Mouse (Mus musculus): ENCODE data around the gene Aifm3.
"Not testable (repeated sequence)": the region's sequence is repeated elsewhere in the genome, so short reads cannot be mapped to it uniquely, and the experiment has no call there.

Gene Aifm3

GRCm38 (mm10) chr16:17499249-17499883 is 10.0 kb downstream of the Aifm3 start:
- no peak for DNase-seq (ENCODE audit: low spot score)

DNA sequence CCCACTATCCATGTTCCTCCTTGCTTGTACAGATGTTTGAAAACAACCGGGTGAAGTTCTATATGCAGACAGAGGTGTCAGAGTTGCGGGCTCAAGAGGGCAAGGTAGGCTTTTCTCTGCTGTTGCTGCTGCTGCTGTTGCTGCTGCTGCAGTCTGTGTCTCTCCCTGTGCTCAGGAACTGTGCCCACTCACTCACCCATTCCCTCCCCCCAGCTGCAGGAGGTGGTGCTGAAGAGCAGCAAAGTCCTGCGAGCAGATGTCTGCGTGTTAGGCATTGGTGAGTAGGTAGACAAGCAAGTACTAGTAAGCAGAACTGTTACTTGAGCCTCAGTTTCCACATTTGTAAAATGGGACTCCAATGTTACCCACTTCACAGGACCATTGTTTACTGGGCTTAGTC is 13.3 kb downstream of the Aifm3 start:
- no peak for DNase-seq (ENCODE audit: low spot score)

GRCm38 (mm10) chr16:17507018-17507552 is 17.7 kb downstream of the Aifm3 start:
- DNase-seq (ENCODE audit: low spot score) = no peak

DNA sequence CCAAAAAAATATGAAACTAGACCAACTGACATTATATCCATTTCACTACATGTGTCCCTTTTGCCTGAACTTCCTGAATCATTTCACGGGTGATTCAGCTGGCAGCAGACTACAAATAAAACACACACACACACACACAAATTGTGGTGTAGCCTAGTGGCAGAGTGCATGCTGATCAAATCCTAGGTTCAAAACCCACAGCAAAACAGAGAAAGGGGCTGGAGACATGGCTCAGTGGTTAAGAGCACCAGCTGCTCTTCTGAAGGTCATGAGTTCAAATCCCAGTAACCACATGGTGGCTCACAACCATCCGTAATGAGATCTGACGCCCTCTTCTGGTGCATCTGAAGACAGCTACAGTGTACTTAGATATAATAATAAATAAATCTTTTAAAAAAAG is 18.6 kb downstream of the Aifm3 start:
- DNase-seq (ENCODE audit: low spot score) = not testable (repeated sequence)

DNA sequence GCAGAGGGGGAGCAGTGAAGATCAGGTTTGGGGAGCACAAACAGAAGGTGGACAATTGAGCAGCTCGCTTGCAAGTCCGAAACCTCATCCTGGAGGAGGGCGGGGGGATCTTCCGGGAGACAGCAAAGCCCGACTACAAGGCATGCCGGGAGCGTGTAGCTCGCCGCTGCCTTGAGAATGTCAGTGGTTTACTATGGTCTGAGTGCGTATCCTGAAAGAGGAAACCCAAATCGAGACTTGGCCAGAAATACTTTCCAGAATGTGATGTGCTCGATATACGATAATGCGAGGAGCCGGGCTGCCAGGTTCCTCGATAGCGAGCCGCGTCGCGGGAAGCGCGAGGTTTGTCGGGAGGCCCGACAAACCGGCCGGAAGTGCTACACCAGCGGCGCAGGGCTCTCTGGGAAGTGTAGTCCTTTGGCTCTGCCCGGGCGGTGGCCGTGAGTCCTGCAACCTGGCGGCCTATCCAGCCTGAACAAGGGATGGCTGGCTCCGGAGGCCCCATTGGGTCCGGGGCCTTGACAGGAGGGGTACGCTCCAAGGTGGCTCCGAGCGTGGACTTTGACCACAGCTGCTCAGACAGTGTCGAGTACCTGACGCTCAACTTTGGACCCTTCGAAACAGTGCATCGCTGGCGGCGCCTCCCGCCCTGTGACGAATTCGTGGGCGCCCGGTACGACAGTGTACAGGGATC is 19.3 kb downstream of the Aifm3 start, which contains the start of gene Lztr1:
Lztr1 (plus strand) TSS at position 143 of the 694 bp plus-strand sequence.
- peak; percentile 89 for DNase-seq (ENCODE audit: low spot score)

DNA sequence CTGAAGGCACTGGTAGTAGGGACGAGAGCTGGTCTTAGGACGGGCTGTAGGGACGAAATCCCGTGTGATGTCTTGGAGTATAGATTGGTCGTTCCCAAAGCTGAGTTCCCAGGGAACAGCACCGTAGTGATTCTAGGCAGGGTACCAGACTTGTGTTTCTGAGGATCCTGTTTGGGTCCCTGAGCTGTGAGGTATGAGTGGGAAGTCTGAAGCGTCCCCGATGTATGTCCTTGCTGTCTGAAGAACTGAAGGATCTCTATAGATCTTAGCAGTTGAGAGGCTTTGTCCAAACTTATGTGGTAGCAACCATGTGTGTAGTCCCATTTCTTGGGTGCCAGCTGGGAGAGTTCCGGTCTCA is 19.8 kb downstream of the Aifm3 start:
- DNase-seq (ENCODE audit: low spot score) = no peak

DNA sequence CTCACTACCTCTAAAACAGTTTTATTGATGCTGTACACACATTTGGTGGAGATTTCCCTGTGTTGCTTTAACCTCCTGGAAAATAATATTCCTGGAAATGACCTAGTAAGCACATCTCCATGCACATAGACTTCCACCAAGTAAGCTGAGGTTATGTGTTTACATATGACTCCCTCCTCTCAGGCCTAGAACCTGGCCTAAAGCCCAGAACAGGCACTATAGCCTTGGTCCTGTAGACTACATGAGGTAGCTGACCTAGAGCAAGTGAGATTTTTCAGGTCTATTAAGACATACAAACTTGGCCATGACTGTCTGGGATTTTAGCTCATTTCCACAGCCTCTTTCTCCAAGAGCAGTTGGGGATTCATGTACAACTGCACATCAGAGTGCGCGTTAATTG is 20.7 kb downstream of the Aifm3 start:
- no peak for DNase-seq (ENCODE audit: low spot score)

DNA sequence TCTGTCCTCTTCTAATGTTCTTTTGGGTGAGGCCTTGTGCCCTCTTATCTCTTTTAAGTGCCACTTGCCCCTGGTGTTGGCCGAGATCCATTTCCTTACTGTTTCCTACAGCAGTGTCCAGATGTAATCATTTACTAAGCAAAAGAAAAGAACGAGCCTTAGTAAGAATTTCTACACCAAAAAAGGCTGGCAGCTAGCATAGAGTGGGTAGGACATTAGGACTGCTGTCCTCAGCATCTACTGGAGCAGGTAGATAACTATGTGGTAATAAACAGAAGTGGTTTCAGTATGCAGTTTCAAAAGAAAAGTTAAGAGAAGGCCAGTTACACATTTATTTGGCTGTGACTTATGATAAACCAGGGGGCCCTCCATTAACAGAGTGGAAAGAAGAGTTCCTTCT is 21.3 kb downstream of the Aifm3 start:
- DNase-seq (ENCODE audit: low spot score) = no peak

DNA sequence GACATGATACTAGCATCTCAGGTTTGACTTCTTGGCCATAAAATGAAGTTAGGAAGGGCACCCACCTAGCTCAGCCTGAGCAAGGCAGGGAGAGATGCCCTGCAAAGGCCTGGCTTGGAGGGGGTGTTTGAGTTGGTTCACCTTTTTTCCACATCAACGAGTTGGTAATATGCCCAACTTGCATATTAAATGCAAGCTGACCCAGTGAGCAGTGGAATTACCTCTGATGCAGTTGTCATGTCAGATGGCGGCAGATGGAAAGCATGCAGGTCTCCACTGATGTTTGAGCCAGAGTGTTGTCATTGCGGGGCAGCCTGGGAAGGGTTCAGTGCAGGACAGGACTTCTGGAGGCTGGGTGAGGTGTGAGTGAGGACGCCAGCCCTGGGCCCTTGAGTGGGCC is 22.0 kb downstream of the Aifm3 start:
- DNase-seq (ENCODE audit: low spot score) = no peak

- no peak for DNase-seq (ENCODE audit: low spot score)
Measured at GRCm38 (mm10) chr16:17518910-17519309, 29.5 kb downstream of the Aifm3 start.

GRCm38 (mm10) chr16:17524156-17524555 is 34.7 kb downstream of the Aifm3 start:
- no peak for DNase-seq (ENCODE audit: low spot score)

DNA sequence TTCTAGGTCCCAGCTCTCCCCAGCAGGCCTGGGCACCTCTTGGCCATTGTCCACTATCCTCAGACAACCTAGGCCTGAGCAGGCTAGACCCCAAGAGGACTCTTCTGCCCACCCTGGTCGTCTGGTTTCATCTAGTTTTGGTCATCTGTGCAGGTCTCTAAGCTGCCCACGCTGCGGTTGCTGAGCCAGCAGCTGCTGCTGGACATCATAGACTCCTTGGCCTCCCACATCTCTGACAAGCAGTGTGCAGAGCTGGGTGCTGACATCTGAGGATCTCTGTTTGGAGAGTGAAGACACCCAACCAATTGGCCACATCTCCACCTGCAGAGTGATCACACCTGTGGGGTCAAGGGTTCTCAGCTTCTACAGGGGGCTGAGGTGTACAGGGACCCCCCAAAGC is 36.1 kb downstream of the Aifm3 start:
- no peak for DNase-seq (ENCODE audit: low spot score)

DNA sequence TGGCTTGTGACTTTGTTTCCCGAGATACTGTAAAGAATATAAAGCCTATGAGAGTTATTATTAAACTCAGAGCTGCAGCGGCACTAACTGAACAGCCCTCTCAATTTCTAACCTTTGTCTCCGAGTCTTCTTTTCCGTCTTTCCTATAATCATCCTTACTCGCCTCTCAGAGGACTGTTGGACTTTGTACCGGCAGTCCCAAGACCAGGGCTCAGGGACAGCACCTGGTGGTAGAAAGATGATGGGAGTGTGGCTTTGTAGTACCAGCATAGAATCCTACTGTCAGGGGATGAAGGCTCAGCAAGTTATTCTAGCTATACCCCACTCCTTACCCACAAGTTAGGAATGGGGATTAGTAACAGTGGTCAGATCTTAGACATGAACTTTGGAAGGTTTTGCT is 36.8 kb downstream of the Aifm3 start:
- DNase-seq (ENCODE audit: low spot score) = no peak

DNA sequence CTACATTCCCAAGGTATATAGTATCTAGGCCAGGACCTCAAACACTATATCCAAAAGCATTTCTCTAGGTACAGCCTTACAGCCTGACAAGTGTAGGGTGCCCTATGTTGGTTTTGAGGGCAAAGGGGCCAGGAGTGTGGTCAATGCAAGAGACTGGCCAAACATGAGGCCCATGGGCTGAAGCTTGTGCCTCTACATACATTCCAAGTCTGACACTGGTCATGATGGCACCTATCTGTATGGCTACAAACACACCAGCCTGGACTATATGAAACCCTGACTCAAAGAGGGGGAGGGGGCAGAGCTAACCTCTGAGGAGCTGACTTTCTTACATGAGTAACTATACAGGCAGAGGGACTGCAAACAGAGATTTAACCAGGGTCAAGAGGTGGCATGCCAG is 38.2 kb downstream of the Aifm3 start:
- no peak for DNase-seq (ENCODE audit: low spot score)

- DNase-seq (ENCODE audit: low spot score) = no peak
Measured at GRCm38 (mm10) chr16:17528276-17528675, 38.9 kb downstream of the Aifm3 start.

- DNase-seq (ENCODE audit: low spot score) = no peak
Measured at GRCm38 (mm10) chr16:17529981-17530586, 40.7 kb downstream of the Aifm3 start.

DNA sequence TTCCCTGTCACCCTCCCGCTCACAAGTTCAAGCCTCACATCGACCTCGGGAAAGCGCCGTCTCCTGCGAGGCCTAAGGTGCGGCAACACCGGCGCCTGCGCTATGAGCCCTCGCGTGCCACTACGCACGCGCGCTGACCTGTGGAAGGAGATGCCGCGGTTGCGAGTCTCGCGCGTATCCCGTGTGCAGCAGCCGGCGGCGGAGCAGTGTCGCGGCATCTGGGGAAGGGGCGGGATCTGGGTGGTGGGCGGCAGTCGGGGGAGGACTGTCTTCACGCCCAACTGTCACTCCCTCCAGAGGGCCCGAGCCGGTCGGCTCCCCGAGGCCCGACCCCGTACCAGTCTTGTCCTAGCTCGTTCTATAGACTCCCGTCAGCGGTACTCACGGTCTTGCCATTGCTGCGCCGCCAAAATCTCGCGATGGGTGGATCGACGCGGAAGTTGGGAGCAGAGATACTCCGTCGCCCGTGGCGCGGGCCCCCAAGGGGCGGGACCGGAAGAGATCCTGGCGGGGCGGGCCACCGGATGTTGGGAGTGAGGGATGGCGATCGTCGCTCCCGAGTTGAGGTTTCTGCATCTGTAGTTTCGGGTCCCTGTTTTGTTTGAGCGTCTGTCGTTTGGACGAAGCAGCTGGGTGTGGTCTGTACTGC is 41.4 kb downstream of the Aifm3 start, which contains the start of gene Thap7:
Thap7 (minus strand) TSS at position 497 of the 649 bp plus-strand sequence.
- peak; percentile 96 for DNase-seq (ENCODE audit: low spot score)

DNA sequence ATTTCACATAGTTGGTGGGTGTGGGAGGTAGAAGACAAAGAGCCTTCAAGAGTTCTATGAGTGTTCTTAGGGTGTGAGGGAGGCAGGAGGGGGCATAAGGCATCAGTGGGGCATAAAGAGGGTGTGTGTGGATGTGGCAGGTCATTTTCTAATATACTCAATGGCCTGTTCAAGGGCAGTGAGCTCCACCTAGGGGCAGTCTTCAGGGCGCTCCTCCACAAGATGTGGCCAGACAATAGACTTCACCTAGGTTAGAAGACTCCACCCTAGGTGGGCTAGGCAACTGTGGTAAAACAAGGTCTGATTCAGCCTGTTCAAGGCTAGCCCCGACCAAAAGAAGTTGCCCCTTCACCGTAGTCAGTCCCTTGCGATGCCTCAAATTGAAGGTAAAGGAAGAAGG is 42.9 kb downstream of the Aifm3 start:
- no peak for DNase-seq (ENCODE audit: low spot score)

DNA sequence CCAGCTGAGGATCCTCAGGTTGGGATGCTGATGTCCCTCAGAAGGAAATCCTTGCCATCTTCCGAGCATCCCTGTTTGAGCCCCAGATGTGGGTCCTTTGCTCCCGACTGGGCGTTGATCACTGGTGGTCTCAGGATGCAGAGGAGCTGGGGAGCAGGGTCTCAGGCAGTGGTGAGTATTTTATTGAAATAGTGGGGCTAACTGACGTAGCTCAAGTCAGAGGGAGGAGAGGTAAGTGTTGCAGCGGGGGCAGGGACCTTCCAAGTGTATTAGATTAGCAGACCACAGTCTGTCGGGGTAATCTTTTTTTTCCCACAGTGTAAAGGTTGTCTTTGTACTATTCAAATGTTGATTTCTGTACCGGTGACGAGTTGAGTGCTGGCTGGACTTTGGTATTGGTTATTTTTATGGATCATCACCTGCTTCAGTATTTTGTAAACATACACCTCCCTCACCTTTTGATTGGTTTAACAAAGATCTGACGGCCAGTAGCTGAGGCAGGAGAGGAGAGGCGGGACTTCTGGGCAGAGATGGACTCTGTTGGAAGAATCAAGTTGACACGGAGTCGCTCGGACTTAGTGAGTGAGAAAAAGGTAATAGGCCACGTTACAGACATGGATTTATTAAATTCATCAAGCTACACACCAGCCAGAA is 43.4 kb downstream of the Aifm3 start:
- no peak for DNase-seq (ENCODE audit: low spot score)

- DNase-seq (ENCODE audit: low spot score) = no peak
Measured at GRCm38 (mm10) chr16:17536584-17536983, 47.2 kb downstream of the Aifm3 start.

DNA sequence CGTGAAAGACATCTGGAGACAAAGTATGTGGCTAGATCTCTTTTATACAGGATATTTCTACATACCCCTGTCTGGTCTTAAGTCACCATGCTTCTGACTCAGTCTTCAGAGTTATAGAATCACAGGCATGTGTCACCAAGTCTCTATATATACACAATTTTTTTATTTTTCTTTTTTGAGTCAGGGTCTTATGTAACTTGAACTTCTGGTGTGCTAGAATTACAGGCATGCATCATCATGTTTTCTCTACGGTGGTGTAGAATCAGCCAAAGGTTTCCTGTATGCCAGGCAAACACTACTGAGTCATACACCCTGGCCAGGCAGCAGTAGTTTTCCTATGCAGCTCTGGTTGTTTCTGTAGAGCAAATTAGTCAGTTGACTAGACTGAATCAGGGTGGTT is 53.2 kb downstream of the Aifm3 start:
- DNase-seq (ENCODE audit: low spot score) = no peak

GRCm38 (mm10) chr16:17552837-17553236 is 63.4 kb downstream of the Aifm3 start:
- no peak for DNase-seq (ENCODE audit: low spot score)
